Mouse (Mus musculus): ENCODE measurements around the gene Zic5.

DNA sequence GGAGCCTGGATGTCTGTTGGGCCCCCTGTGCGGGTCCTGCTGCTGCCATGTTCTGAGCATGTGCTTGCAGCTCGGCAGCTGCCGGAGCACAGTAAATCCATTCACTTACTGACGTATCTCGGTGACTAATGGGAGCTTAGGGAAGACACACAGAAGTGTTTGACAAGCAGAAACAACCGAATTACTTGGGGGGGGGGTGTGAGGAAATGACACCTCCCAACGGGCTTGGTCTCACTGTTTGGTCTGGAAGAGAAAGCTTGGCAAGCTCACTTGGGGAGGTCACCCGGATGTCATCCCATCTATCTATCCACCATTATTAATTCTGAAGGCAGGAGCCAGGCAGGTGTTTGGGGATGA is 38.3 kb downstream of the Zic5 start:
- TF ChIP-seq CTCF (conservative IDR thresholded peaks at IDR 0.05; ENCODE audit: insufficient read depth, insufficient read length, low read depth, low read length) (no peak), POLR2A (IDR thresholded peaks at IDR 0.05; ENCODE audit: low read depth, low read length) (no peak)

Data from kidney, adult 2 months (tissue).